Mouse (Mus musculus): ENCODE results near the gene Grip1. TPM values are rescaled to one million over a fixed set of nuclear protein-coding genes. Genes with fewer than 3 reads are reported as not detected.

Grip1 gene
- polyA plus RNA-seq, 1 experiment from 2014 or later = 2.3 TPM

- H3K4me3 ChIP-seq (replicated peaks) = no peak overlapping the region
- no peaks in the 10 kb centered on the region for H3K9me3 ChIP-seq
- no peaks in the 10 kb centered on the region for H3K36me3 ChIP-seq
- H3K9ac ChIP-seq = no peak overlapping the region
- no peaks in the 10 kb centered on the region for H3K4me1 ChIP-seq
- no peak overlapping the region for H3K4me2 ChIP-seq
- no peak overlapping the region for H3K27ac ChIP-seq
- ATAC-seq (ENCODE audit: insufficient read depth, low FRiP score, low read depth) = no peak
- H3K27me3 ChIP-seq (replicated peaks) = no peaks in the 10 kb centered on the region
- WGBS = 64% methylated on average over 4 of the region's 4 CpGs
Measured at GRCm38 (mm10) chr10:119534852-119535251, 81.2 kb downstream of the Grip1 start.

GRCm38 (mm10) chr10:119541655-119542054 lies 88.0 kb downstream of the Grip1 start:
- H3K36me3 ChIP-seq = no peaks in the 10 kb centered on the region
- no peak overlapping the region for H3K9ac ChIP-seq
- WGBS = 56% methylated on average over 4 of the region's 4 CpGs
- H3K4me2 ChIP-seq = no peak overlapping the region
- no peaks in the 10 kb centered on the region for H3K27me3 ChIP-seq (replicated peaks)
- H3K4me3 ChIP-seq (replicated peaks) = no peak overlapping the region
- H3K9me3 ChIP-seq = no peaks in the 10 kb centered on the region
- H3K27ac ChIP-seq = no peak overlapping the region
- H3K4me1 ChIP-seq = no peaks in the 10 kb centered on the region
- no peak for ATAC-seq (ENCODE audit: insufficient read depth, low FRiP score, low read depth)

- 33% methylated on average over 7 of the region's 7 CpGs for WGBS
- no peaks in the 10 kb centered on the region for H3K27me3 ChIP-seq (replicated peaks)
- H3K4me3 ChIP-seq (replicated peaks) = no peak overlapping the region
- no peaks in the 10 kb centered on the region for H3K36me3 ChIP-seq
- no peaks in the 10 kb centered on the region for H3K4me1 ChIP-seq
- H3K4me2 ChIP-seq = no peak overlapping the region
- no peak overlapping the region for H3K27ac ChIP-seq
- H3K9ac ChIP-seq = no peak overlapping the region
- H3K9me3 ChIP-seq = no peaks in the 10 kb centered on the region
- no peak for ATAC-seq (ENCODE audit: insufficient read depth, low FRiP score, low read depth)
Measured at GRCm38 (mm10) chr10:119543771-119544170, 90.1 kb downstream of the Grip1 start.

- no peaks in the 10 kb centered on the region for H3K36me3 ChIP-seq
Measured at GRCm38 (mm10) chr10:119544743-119545142, 91.1 kb downstream of the Grip1 start.

GRCm38 (mm10) chr10:119547875-119548274 lies 94.2 kb downstream of the Grip1 start:
- 80% methylated on average over 5 of the region's 5 CpGs for WGBS
- H3K9ac ChIP-seq = no peak overlapping the region

More at GRCm38 (mm10) chr10:119544743-119545142, 91.1 kb downstream of the Grip1 start:
- Histone ChIP-seq H3K9me3 (no peaks in the 10 kb centered on the region), H3K4me1 (no peaks in the 10 kb centered on the region), H3K27me3 (replicated peaks) (no peaks in the 10 kb centered on the region), H3K4me2 (no peak overlapping the region), H3K27ac (no peak overlapping the region), H3K9ac (no peak overlapping the region), H3K4me3 (replicated peaks) (no peak overlapping the region)
- WGBS = 58% methylated on average over 9 of the region's 9 CpGs
- no peak for ATAC-seq (ENCODE audit: insufficient read depth, low FRiP score, low read depth)

GRCm38 (mm10) chr10:119548774-119549173 lies 95.1 kb downstream of the Grip1 start:
- no peak overlapping the region for H3K27ac ChIP-seq
- H3K4me2 ChIP-seq = no peak overlapping the region
- H3K9ac ChIP-seq = no peak overlapping the region
- H3K4me3 ChIP-seq (replicated peaks) = no peak overlapping the region
- no peaks in the 10 kb centered on the region for H3K36me3 ChIP-seq
- no peaks in the 10 kb centered on the region for H3K4me1 ChIP-seq
- WGBS = 60% methylated on average over 10 of the region's 10 CpGs
- H3K27me3 ChIP-seq (replicated peaks) = no peaks in the 10 kb centered on the region
- no peaks in the 10 kb centered on the region for H3K9me3 ChIP-seq
- no peak for ATAC-seq (ENCODE audit: insufficient read depth, low FRiP score, low read depth)

More at GRCm38 (mm10) chr10:119547875-119548274, 94.2 kb downstream of the Grip1 start:
- no peak overlapping the region for H3K4me3 ChIP-seq (replicated peaks)
- no peak overlapping the region for H3K4me2 ChIP-seq
- H3K27me3 ChIP-seq (replicated peaks) = no peaks in the 10 kb centered on the region
- no peak for ATAC-seq (ENCODE audit: insufficient read depth, low FRiP score, low read depth)
- no peaks in the 10 kb centered on the region for H3K36me3 ChIP-seq
- no peaks in the 10 kb centered on the region for H3K9me3 ChIP-seq
- H3K4me1 ChIP-seq = no peaks in the 10 kb centered on the region
- H3K27ac ChIP-seq = no peak overlapping the region

- Histone ChIP-seq H3K4me3 (replicated peaks) (no peak overlapping the region), H3K36me3 (no peaks in the 10 kb centered on the region), H3K9me3 (no peaks in the 10 kb centered on the region), H3K4me2 (no peak overlapping the region), H3K27me3 (replicated peaks) (no peaks in the 10 kb centered on the region), H3K4me1 (no peaks in the 10 kb centered on the region), H3K9ac (no peak overlapping the region), H3K27ac (no peak overlapping the region)
- WGBS = 70% methylated on average over 6 of the region's 6 CpGs
- no peak for ATAC-seq (ENCODE audit: insufficient read depth, low FRiP score, low read depth)
Measured at GRCm38 (mm10) chr10:119550630-119551029, 97.0 kb downstream of the Grip1 start.

GRCm38 (mm10) chr10:119556346-119556745 lies 102.7 kb downstream of the Grip1 start:
- Histone ChIP-seq H3K27ac (no peak overlapping the region), H3K4me2 (no peak overlapping the region), H3K36me3 (no peaks in the 10 kb centered on the region), H3K4me1 (no peaks in the 10 kb centered on the region), H3K9me3 (no peaks in the 10 kb centered on the region), H3K27me3 (replicated peaks) (no peaks in the 10 kb centered on the region), H3K9ac (no peak overlapping the region), H3K4me3 (replicated peaks) (no peak overlapping the region)
- ATAC-seq (ENCODE audit: insufficient read depth, low FRiP score, low read depth) = no peak
- WGBS = 69% methylated on average over 7 of the region's 7 CpGs

- Histone ChIP-seq H3K27me3 (replicated peaks) (no peaks in the 10 kb centered on the region), H3K4me2 (no peak overlapping the region), H3K9me3 (no peaks in the 10 kb centered on the region), H3K9ac (no peak overlapping the region), H3K36me3 (no peaks in the 10 kb centered on the region), H3K4me3 (replicated peaks) (no peak overlapping the region), H3K4me1 (no peaks in the 10 kb centered on the region), H3K27ac (no peak overlapping the region)
- 86% methylated on average over 7 of the region's 7 CpGs for WGBS
- ATAC-seq (ENCODE audit: insufficient read depth, low FRiP score, low read depth) = no peak
Measured at GRCm38 (mm10) chr10:119558432-119558831, 104.8 kb downstream of the Grip1 start.

GRCm38 (mm10) chr10:119564862-119565261 lies 111.2 kb downstream of the Grip1 start:
- no peak overlapping the region for H3K27ac ChIP-seq
- 94% methylated on average over 7 of the region's 7 CpGs for WGBS
- H3K9me3 ChIP-seq = no peaks in the 10 kb centered on the region
- H3K27me3 ChIP-seq (replicated peaks) = no peaks in the 10 kb centered on the region
- ATAC-seq (ENCODE audit: insufficient read depth, low FRiP score, low read depth) = no peak
- no peak overlapping the region for H3K4me3 ChIP-seq (replicated peaks)
- H3K36me3 ChIP-seq = no peaks in the 10 kb centered on the region
- H3K4me2 ChIP-seq = no peak overlapping the region
- no peak overlapping the region for H3K9ac ChIP-seq
- no peaks in the 10 kb centered on the region for H3K4me1 ChIP-seq

- no peaks in the 10 kb centered on the region for H3K4me1 ChIP-seq
- WGBS = 64% methylated on average over 9 of the region's 9 CpGs
Measured at GRCm38 (mm10) chr10:119573134-119573533, 119.5 kb downstream of the Grip1 start.

GRCm38 (mm10) chr10:119575780-119576179 lies 122.2 kb downstream of the Grip1 start:
- no peaks in the 10 kb centered on the region for H3K4me1 ChIP-seq
- peak; percentile 50 for ATAC-seq (ENCODE audit: insufficient read depth, low FRiP score, low read depth)
- no peak overlapping the region for H3K27ac ChIP-seq
- no peaks in the 10 kb centered on the region for H3K36me3 ChIP-seq
- no peaks in the 10 kb centered on the region for H3K27me3 ChIP-seq (replicated peaks)
- no peak overlapping the region for H3K9ac ChIP-seq
- 83% methylated on average over 1 of the region's 1 CpGs for WGBS
- no peak overlapping the region for H3K4me2 ChIP-seq
- no peak overlapping the region for H3K4me3 ChIP-seq (replicated peaks)
- no peaks in the 10 kb centered on the region for H3K9me3 ChIP-seq

More at GRCm38 (mm10) chr10:119573134-119573533, 119.5 kb downstream of the Grip1 start:
- Histone ChIP-seq H3K27me3 (replicated peaks) (no peaks in the 10 kb centered on the region), H3K9me3 (no peaks in the 10 kb centered on the region), H3K27ac (no peak overlapping the region), H3K4me2 (no peak overlapping the region), H3K36me3 (no peaks in the 10 kb centered on the region), H3K4me3 (replicated peaks) (no peak overlapping the region), H3K9ac (no peak overlapping the region)
- no peak for ATAC-seq (ENCODE audit: insufficient read depth, low FRiP score, low read depth)

- Histone ChIP-seq H3K27me3 (replicated peaks) (no peaks in the 10 kb centered on the region), H3K9ac (no peak overlapping the region), H3K27ac (no peak overlapping the region), H3K36me3 (no peaks in the 10 kb centered on the region), H3K4me3 (replicated peaks) (no peak overlapping the region), H3K4me2 (no peak overlapping the region), H3K9me3 (no peaks in the 10 kb centered on the region), H3K4me1 (no peaks in the 10 kb centered on the region)
- ATAC-seq (ENCODE audit: insufficient read depth, low FRiP score, low read depth) = no peak
- 41% methylated on average over 4 of the region's 4 CpGs for WGBS
Measured at GRCm38 (mm10) chr10:119580024-119580423, 126.4 kb downstream of the Grip1 start.

All from stomach, embryonic 15.5 days (tissue).